Mouse (Mus musculus): Measurements from ENCODE around the gene Sdhaf1.

Sdhaf1 gene

DNA sequence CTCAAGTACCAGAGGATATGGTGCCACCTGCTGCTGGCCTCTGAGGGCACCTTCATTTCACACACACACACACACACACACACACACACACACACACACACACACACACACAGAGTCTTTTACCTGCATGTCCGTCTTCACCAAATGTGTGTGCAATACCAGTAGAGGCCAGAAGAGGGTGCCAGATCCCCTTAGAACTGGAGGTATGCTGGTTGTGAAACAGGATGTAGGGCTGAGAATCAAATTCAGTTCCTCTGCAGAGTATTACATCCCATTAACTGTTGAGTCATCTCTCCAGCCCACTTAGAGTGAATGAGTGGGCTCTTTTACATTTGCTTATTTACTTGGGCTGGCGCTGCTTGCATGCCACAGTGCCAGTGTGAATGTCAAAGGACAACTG lies 1.7 kb upstream of the Sdhaf1 start:
- peak; percentile 60 for DNase-seq (ENCODE audit: low spot score)

DNA sequence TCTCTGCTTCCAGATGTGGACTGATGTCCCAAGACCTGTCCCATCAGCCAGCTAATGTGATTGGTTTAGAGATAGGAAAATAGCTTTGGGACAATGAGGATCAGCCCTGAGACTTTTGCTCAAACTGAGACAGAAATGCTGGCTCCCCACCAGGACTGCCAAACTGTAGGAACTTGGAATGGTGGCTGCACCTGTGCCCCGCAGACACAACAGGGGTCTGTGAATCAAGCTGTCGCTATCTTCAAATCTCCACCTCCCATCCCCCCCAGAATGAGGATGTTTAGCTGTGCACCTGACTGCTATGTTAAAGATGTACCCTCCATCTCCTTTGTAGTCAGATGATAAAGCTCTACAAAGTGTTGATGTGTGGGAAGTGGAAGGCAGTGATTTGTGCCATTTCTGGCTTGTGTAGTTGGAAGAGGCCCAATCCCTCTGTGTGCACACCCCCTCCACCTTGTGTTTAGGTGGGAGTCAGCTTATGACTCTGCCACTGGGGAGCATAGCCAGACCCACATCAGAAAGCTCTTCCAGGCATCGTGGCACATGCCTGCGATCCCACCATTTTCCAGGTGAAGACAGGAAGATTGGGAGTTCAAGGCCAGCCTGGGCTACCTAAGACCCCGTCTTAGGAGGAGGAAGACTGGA lies 727 bp upstream of the Sdhaf1 start:
- no peak for DNase-seq (ENCODE audit: low spot score)

DNA sequence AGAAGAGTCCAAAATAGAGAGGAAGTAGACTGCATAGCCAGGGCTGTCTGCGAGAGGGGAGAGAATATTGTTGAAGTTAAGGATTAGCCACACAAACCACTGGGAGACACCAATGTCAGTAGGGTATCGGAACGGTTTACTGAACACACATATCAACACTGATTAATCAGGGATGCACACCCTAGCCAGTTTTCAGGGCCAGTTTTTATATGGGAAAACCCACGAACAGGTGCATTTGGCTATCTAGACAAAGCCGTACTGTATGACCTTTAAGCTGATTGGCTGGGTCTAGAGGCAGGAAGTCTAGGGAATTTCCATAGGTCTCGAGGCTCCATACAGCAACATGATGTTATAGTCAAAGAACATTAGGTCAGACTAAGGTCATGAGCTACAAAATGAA lies 830 bp downstream of the Sdhaf1 start:
- peak; percentile 14 for DNase-seq (ENCODE audit: low spot score)

DNA sequence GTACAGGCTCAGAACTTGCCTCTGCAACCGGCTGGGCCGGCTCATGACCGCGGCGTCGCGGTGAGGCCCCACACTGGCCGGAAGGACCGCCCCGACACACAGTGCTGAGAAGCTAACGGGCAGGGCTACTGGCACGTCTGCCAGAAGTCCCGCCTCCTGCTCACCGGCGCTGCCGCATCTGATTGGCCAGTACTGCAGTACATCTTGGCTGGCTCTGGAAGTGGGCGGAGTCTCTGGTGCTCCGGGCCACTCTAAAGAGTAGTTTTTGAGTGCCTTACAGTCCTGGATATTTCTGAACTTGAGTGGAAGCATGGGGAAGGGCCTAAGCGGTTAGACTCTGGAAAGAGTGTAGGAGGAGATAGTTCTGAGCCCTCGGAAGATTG lies 1.4 kb downstream of the Sdhaf1 start:
- peak; percentile 97 for DNase-seq (ENCODE audit: low spot score)

DNA sequence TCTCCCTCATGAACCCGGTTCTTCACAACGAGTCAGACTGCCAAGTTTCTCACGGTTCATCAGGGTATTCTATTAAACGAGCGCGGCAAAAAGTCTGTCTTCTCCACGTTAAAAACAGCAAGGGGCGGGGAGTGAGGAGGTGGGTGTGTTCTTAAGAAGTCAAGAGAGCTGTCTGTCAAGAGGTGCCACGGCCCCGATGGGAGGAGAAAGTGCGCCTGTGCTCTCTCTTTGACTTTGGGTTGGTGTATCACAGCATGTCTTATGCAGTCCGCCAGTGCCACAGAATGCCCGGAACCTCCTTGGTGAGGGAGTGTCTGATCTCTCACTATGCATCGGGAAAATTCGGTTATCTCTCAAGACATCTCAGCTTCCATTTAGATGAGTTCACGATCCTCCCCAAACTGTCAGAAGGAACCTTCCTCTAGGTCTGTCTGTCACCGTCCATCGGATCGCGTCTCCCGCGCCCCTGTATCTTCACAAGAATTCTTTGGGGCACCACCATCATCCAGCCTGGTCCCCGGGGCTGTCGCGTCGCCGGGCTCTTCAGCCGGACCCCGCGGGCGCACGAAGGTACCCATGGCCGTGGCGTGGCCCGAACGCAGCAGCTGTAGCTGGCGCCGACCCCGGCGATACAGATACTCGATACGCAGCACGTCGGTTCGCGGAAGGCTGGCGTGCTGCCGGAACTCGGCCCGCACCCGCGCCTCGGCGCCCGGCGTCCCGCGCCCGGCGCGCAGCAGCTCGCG lies 2.0 kb downstream of the Sdhaf1 start, which contains the start of gene E130208F15Rik:
E130208F15Rik (plus strand) TSS at position 202 of the 746 bp plus-strand sequence.
- DNase-seq (ENCODE audit: low spot score) = peak; percentile 61

DNA sequence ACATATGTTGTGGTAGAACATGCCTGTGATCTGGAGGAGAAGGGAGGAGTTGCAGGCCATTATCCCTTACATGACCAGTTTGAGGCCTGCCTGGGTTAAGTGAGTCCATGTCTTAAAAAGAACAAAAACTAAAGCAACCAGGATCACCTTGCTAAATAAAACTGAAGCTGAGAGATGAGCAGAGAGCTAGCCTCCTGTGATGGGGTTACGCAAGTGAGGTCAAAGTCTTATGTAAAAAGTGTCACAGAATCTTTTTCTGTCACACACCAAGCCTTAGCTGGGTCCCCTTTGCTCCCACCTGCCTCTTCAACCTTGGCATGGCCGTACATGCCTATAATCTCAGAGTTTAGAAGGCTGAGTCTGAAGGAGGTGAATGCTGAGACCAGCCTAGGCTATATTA lies 2.7 kb downstream of the Sdhaf1 start:
- DNase-seq (ENCODE audit: low spot score) = no peak

GRCm38 (mm10) chr7:30318142-30318541 lies 5.6 kb downstream of the Sdhaf1 start:
- no peak for DNase-seq (ENCODE audit: low spot score)

GRCm38 (mm10) chr7:30315559-30316529 lies 7.9 kb downstream of the Sdhaf1 start:
- no peak for DNase-seq (ENCODE audit: low spot score)

GRCm38 (mm10) chr7:30314721-30315155 lies 9.0 kb downstream of the Sdhaf1 start, which contains the start of gene Syne4:
TSS of gene Syne4 (plus strand) at chr7:30314807.
- DNase-seq (ENCODE audit: low spot score) = peak; percentile 31

GRCm38 (mm10) chr7:30313666-30314320 lies 9.9 kb downstream of the Sdhaf1 start:
- no peak for DNase-seq (ENCODE audit: low spot score)

DNA sequence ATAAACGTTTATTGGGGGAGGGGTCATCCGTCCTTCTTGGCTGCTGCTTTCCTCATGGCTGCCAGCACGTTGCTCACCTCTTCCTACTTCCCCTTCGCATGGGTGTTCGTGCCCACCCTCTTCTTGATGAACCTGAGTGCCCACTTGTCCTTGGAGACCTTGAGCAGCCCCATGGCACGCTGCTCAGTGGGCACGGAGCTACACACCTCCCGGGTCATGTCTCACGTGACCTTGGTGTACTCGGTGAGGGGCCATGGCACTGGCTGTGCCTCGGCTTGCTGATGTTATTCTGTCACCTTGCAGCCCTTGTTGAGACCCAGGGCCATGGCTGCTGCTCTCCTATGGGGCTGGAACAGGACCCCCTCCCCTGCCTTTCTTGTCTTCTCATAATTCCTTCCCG lies 13.6 kb downstream of the Sdhaf1 start:
- no peak for DNase-seq (ENCODE audit: low spot score)

- no peak for DNase-seq (ENCODE audit: low spot score)
These were observed 14.1 kb downstream of the Sdhaf1 start for GRCm38 (mm10) chr7:30309395-30310129.

- DNase-seq (ENCODE audit: low spot score) = peak; percentile 95
These were observed 15.4 kb downstream of the Sdhaf1 start, which contains the start of gene Alkbh6 for GRCm38 (mm10) chr7:30308076-30309005. TSS of gene Alkbh6 (plus strand) at chr7:30308717.

DNA sequence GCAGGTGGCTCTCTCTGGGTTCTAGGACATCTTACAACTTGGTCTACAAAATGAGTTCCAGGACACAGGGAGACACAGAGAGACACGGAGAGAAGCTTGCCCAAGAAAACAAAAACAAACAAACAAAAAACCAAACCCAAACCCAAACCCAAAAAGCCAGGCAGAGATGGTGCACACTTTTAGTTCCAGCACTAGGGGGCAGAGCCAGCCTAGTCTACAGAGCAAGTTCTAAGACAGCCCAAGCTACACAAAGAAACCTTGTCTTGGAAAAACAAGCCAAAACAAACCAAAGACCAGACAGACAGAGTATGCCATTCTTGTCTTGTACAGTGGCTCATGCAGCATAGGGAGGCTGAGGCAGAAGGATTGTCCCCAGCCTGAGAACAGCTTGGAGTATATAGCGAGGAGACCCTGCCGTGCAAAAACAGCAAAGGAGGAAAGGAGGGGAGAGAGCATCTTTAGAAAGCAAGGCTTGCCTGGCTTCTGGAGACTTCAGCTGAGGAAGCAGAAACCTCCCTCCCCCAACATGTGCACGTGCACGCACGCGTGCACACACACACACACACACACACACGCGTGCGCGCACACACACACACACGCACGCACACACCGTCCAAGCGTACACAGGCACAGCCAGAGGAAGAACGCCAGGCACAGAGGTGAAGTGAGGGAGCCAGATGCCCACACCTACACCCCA lies 17.5 kb downstream of the Sdhaf1 start:
- no peak for DNase-seq (ENCODE audit: low spot score)

DNA sequence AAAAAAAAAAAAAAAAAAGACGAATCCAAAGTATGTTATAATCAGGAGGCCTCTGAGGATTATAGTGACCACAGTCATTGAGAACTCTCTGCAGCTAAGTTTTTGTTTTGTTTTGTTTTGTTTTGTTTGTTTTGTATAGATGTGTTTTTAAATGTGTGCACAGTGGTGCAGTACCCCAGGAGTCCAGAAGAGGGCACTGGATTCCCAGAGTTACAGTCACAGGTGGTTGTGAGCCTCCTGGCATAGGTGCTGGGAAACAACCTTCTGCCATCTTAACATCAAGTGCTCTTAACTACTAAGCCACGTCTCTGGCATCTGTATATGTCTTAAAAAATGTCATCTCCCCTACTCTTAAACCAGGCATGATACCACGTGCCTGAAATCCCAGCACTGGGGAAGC lies 22.8 kb downstream of the Sdhaf1 start:
- DNase-seq (ENCODE audit: low spot score) = peak; percentile 66

DNA sequence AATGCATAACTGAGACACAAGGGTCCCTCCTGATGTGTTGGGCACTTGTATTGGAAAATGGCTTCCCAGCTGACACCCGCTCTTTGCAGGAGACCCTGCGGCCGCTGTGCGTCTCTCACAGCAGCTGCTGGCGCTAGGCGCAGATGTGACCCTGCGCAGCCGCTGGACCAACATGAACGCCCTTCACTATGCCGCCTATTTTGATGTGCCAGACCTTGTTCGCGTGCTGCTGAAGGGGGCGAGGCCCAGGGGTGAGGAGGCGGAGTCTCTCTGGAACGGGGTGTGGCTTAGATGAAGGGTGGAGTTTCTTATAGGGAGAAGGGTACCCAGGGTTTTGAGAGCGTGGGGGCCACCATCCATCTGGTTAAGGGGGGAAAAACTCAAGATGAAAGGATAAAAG lies 26.4 kb downstream of the Sdhaf1 start:
- DNase-seq (ENCODE audit: low spot score) = no peak

DNA sequence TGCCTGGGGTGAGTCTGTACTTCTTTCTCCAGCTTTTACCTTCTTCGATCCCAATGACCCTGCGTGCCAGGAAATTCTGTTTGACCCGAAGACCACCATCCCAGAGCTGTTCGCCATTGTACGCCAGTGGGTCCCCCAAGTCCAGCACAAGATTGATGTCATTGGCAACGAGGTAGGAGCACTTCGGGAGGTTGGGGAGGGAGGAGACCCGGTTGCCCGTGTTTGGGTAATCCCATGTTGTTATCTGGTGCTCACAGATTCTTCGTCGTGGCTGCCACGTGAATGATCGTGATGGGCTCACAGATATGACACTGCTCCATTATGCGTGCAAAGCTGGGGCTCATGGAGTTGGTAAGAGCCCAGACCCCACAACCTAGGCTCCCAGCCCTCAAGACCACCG lies 26.9 kb downstream of the Sdhaf1 start:
- DNase-seq (ENCODE audit: low spot score) = no peak

- no peak for DNase-seq (ENCODE audit: low spot score)
These were observed 28.6 kb downstream of the Sdhaf1 start for GRCm38 (mm10) chr7:30295103-30295502.

- no peak for DNase-seq (ENCODE audit: low spot score)
These were observed 29.4 kb downstream of the Sdhaf1 start for GRCm38 (mm10) chr7:30294296-30294695.

Measured in retina, embryonic 14.5 days (tissue).